Mouse (Mus musculus) bone marrow, adult 2 months (tissue): ENCODE measurements around the gene Phf11a.
"Not testable (repeated sequence)": the region's sequence is repeated elsewhere in the genome, so short reads cannot be mapped to it uniquely, and the experiment has no call there.

Source experiments
- CTCF ChIP-seq: fragments of 200-500 bp; IDR thresholded peaks from 2 replicates; pipeline ENCODE4 v1.5.1; 2011; ENCODE audit warnings: low read length, control low read depth; ENCODE audit not compliant: control insufficient read depth, insufficient read depth
- POLR2A ChIP-seq: fragments of 200-500 bp; IDR thresholded peaks from 2 replicates; pipeline ENCODE4 v1.6.1; 2011; ENCODE audit warnings: low read depth, mild to moderate bottlenecking, control low read depth, low read length, borderline replicate concordance; ENCODE audit not compliant: control insufficient read depth

- TF ChIP-seq CTCF, POLR2A: not testable (repeated sequence)
These were observed 22.6 kb upstream of the Phf11a start for GRCm38 (mm10) chr14:59319970-59320369.
